Mouse (Mus musculus) heart, embryonic 10.5 days (tissue): ENCODE measurements around the gene Thap3. TPM values are rescaled to one million over a fixed set of nuclear protein-coding genes. Genes with fewer than 3 reads are reported as not detected.

ENCODE experiments used
- polyA plus RNA-seq: library from polyadenylated mRNA; unstranded; fragments of >200 nt; fragmentation: Nextera tagmentation; extraction: Ambion mirVana; gene quantifications from 2 replicates; pipeline ENCODE4 v1.2.1, GENCODE M21; 2016

Thap3 gene
- polyA plus RNA-seq, 1 experiment from 2014 or later: 29.3 TPM

Other genes with a start within 250 kb of the Thap3 start
- gene Camta1, start 127.1 kb downstream of the Thap3 start, polyA plus RNA-seq: 115 and 123 TPM in 2 replicates
- gene Dnajc11, start 55.3 kb downstream of the Thap3 start, polyA plus RNA-seq: 80.5 and 85.8 TPM in 2 replicates
- 22.9 and 26.2 TPM in 2 replicates for gene Phf13, start 7.3 kb upstream of the Thap3 start, polyA plus RNA-seq
- 28.4 and 42.2 TPM in 2 replicates for gene Klhl21, start 19.8 kb upstream of the Thap3 start, polyA plus RNA-seq
- 16.6 and 21.0 TPM in 2 replicates for gene Zbtb48, start 38.7 kb upstream of the Thap3 start, polyA plus RNA-seq
- gene Tas1r1, start 49.6 kb upstream of the Thap3 start, polyA plus RNA-seq: 0.11 and 0.19 TPM in 2 replicates
- gene Nol9, start 50.3 kb upstream of the Thap3 start, polyA plus RNA-seq: 26.5 and 36.9 TPM in 2 replicates
- gene Plekhg5, start 83.5 kb upstream of the Thap3 start, polyA plus RNA-seq: 10.1 and 10.2 TPM in 2 replicates
- gene Tnfrsf25, start 126.9 kb upstream of the Thap3 start, polyA plus RNA-seq: 0.90 and 1.3 TPM in 2 replicates
- gene Espn, start 163.4 kb upstream of the Thap3 start, polyA plus RNA-seq: 1.4 and 4.0 TPM in 2 replicates
- gene Hes2, start 169.9 kb upstream of the Thap3 start, polyA plus RNA-seq: not detected in 2 replicates
- gene Acot7, start 189.1 kb upstream of the Thap3 start, polyA plus RNA-seq: 43.7 and 48.9 TPM in 2 replicates